In the genomic region with DNA sequence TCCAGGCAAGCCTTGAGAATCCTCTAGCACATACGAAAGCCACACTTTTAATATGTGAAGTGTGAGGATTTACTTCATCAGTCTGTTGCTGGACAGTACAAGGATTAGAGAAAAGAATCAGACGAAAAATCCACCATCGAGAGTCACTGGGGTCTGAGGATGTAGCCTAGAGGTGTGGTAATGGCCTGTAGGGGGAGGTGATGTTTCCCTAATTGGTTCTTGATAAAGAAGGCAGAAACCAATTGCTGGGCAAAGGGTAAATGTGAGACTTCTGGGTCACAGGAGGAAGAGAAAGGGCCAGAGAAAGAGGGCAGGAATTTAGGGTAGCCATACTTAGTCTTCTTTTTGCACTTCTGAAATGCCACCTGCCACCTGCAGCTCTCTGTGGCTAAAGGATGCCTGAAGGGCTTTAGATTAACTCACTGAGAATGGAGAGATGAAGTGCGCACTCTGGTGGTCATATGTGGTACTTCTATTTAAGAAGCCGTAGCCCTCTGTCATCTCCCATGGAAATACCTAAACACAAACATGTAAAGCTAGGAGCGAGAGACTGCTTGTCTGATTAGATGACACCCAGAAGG, we compare ENCODE assay signal across 1 mouse cellular context.
TF ChIP-seq lines count a peak whose summit lies in the region.

No protein-coding gene starts in this region.

TF ChIP-seq in CH12.LX, 34 proteins besides CTCF, POLR2A, EP300 and RAD21 (continued from another document):
- TF ChIP-seq POLR2AphosphoS2 (IDR thresholded peaks at IDR 0.05; ENCODE audit: low read depth, low read length), result no peak
- no peak for TF ChIP-seq GABPA (IDR thresholded peaks at IDR 0.05; ENCODE audit: insufficient replicate concordance, low read depth, low read length)
- no peak for TF ChIP-seq SIN3A (IDR thresholded peaks at IDR 0.05; ENCODE audit: low read length)
- no peak for TF ChIP-seq CHD2 (IDR thresholded peaks at IDR 0.05; ENCODE audit: low read length)
- no peak; the same call in 1 of the 2 replicates for TF ChIP-seq MAX (IDR thresholded peaks at IDR 0.05; ENCODE audit: low read length)
- no peak for TF ChIP-seq KAT2A (IDR thresholded peaks at IDR 0.05; ENCODE audit: insufficient replicate concordance, low read length)
- TF ChIP-seq TCF12 (IDR thresholded peaks at IDR 0.05; ENCODE audit: low read depth, low read length), result peak; percentile 67
- no peak for TF ChIP-seq NRF1 (IDR thresholded peaks at IDR 0.05; ENCODE audit: low read depth, low read length)
- TF ChIP-seq CHD1 (IDR thresholded peaks at IDR 0.05; ENCODE audit: low read depth, low read length), result no peak
- no peak for TF ChIP-seq ZKSCAN1 (IDR thresholded peaks at IDR 0.05; ENCODE audit: borderline replicate concordance, low read depth, low read length)
- TF ChIP-seq MEF2A (IDR thresholded peaks at IDR 0.05; ENCODE audit: borderline replicate concordance, low read depth, low read length), result 0 out of 2 replicates have a peak, but pooled peaks have one; percentile 48
- TF ChIP-seq MAFK (IDR thresholded peaks at IDR 0.05; ENCODE audit: insufficient replicate concordance, low read length), result no peak
- TF ChIP-seq ETS1 (conservative IDR thresholded peaks at IDR 0.05; ENCODE audit: low read depth, low read length), result no peak
- TF ChIP-seq E2F4 (IDR thresholded peaks at IDR 0.05; ENCODE audit: insufficient replicate concordance, low read depth, low read length), result no peak
- 0 out of 2 replicates have a peak, but pooled peaks have one; percentile 26 for TF ChIP-seq TBP (conservative IDR thresholded peaks at IDR 0.05; ENCODE audit: low read depth, low read length)
- TF ChIP-seq USF1 (IDR thresholded peaks at IDR 0.05; ENCODE audit: low read depth, low read length), result no peak
- TF ChIP-seq MYC (IDR thresholded peaks at IDR 0.05; ENCODE audit: low read depth, low read length), result peak; percentile 58; the same call in 1 of the 2 replicates
- no peak for TF ChIP-seq JUN (IDR thresholded peaks at IDR 0.05; ENCODE audit: insufficient read depth, low read depth, low read length)
TF ChIP-seq in CH12.LX: peak in this region for 16.
